Mouse (Mus musculus) neural tube, embryonic 14.5 days (tissue): ENCODE measurements at regions not wholly inside any gene's neighbourhood (a gene's known extent, or its start where the extent isn't known, plus 50 kb on each side); places are given as distances from the start of the nearest gene placed in this dataset.

ENCODE experiments used
- ATAC-seq: fragments of 200-750 bp; cut with Nextera tagmentation; 2 replicates; pipeline ENCODE4 v1.8.0; 2017; ENCODE audit warnings: low read depth, mild to moderate bottlenecking, moderate TSS enrichment, moderate library complexity
- H3K27ac ChIP-seq: fragments of 300-500 bp; sonication (generic); 2 replicates; pipeline ENCODE4 v1.5.1; 2014; ENCODE audit warnings: low read depth, mild to moderate bottlenecking, control low read depth, low read length, moderate library complexity, mixed read lengths
- H3K27me3 ChIP-seq: fragments of 300-500 bp; sonication (generic); 2 replicates; pipeline ENCODE4 v1.6.1; 2014; ENCODE audit warnings: low read length; ENCODE audit not compliant: control insufficient read depth, insufficient read depth
- H3K36me3 ChIP-seq: fragments of 300-500 bp; sonication (generic); 2 replicates; pipeline ENCODE4 v1.6.1; 2014; ENCODE audit warnings: low read length, mixed read lengths; ENCODE audit not compliant: control insufficient read depth, insufficient read depth
- H3K4me1 ChIP-seq: fragments of 300-500 bp; sonication (generic); 2 replicates; pipeline ENCODE4 v1.6.1; 2014; ENCODE audit warnings: low read length; ENCODE audit not compliant: control insufficient read depth, insufficient read depth
- H3K4me2 ChIP-seq: fragments of 300-500 bp; sonication (generic); 2 replicates; pipeline ENCODE4 v1.6.1; 2014; ENCODE audit warnings: mild to moderate bottlenecking, low read depth, low read length, control low read depth
- H3K4me3 ChIP-seq: fragments of 300-500 bp; sonication (generic); 2 replicates; pipeline ENCODE4 v1.5.1; 2014; ENCODE audit warnings: low read depth, low read length, control low read depth, mixed read lengths
- H3K9ac ChIP-seq: fragments of 300-500 bp; sonication (generic); replicated peaks from 2 replicates; pipeline ENCODE4 v1.6.1; 2014; ENCODE audit warnings: low read depth, mild to moderate bottlenecking, control low read depth, low read length, mixed read lengths
- H3K9me3 ChIP-seq: fragments of 300-500 bp; sonication (generic); 2 replicates; pipeline ENCODE4 v1.6.1; 2016; ENCODE audit warnings: low read length; ENCODE audit not compliant: control insufficient read depth
- WGBS: fragments of 180-500 bp; shearing (Covaris S2); extraction: QIAGEN DNeasy Blood & Tissue Kit; methylation state at CpG from one replicate; pipeline ENCODE4 v1.1.7; 2014; 5-methylcytosine and 5-hydroxymethylcytosine counted together

- 10% methylated on average over 5 of the region's 5 CpGs for WGBS
- H3K27ac ChIP-seq = no peak overlapping the region
- no peaks in the 10 kb centered on the region for H3K4me1 ChIP-seq
- no peaks in the 10 kb centered on the region for H3K27me3 ChIP-seq
- no peak overlapping the region for H3K9ac ChIP-seq
- no peaks in the 10 kb centered on the region for H3K36me3 ChIP-seq
- no peak overlapping the region for H3K4me3 ChIP-seq
- H3K4me2 ChIP-seq = no peak overlapping the region
- no peak for ATAC-seq
- H3K9me3 ChIP-seq = no peaks in the 10 kb centered on the region
These were observed 660.2 kb downstream of the Magi1 start for GRCm38 (mm10) chr6:93623541-93623940.

- no peak overlapping the region for H3K4me2 ChIP-seq
- no peak for ATAC-seq
- no peaks in the 10 kb centered on the region for H3K27me3 ChIP-seq
- no peak overlapping the region for H3K27ac ChIP-seq
- H3K4me1 ChIP-seq = no peaks in the 10 kb centered on the region
- no peak overlapping the region for H3K9ac ChIP-seq
- no peak overlapping the region for H3K4me3 ChIP-seq
- H3K9me3 ChIP-seq = no peaks in the 10 kb centered on the region
- H3K36me3 ChIP-seq = no peaks in the 10 kb centered on the region
These were observed 666.8 kb downstream of the Magi1 start for GRCm38 (mm10) chr6:93616926-93617325.

GRCm38 (mm10) chr6:93600376-93600775 is 657.1 kb upstream of the Adamts9 start:
- no peak overlapping the region for H3K4me2 ChIP-seq
- 88% methylated on average over 2 of the region's 2 CpGs for WGBS
- no peaks in the 10 kb centered on the region for H3K27me3 ChIP-seq
- H3K4me1 ChIP-seq = no peaks in the 10 kb centered on the region
- no peak for ATAC-seq
- no peak overlapping the region for H3K9ac ChIP-seq
- no peaks in the 10 kb centered on the region for H3K36me3 ChIP-seq
- no peak overlapping the region for H3K27ac ChIP-seq
- no peaks in the 10 kb centered on the region for H3K9me3 ChIP-seq
- no peak overlapping the region for H3K4me3 ChIP-seq

GRCm38 (mm10) chr6:93599371-93599770 is 656.1 kb upstream of the Adamts9 start:
- WGBS = 65% methylated on average over 3 of the region's 3 CpGs
- Histone ChIP-seq H3K27me3 (no peaks in the 10 kb centered on the region), H3K4me2 (no peak overlapping the region), H3K9me3 (no peaks in the 10 kb centered on the region), H3K36me3 (no peaks in the 10 kb centered on the region), H3K9ac (no peak overlapping the region), H3K27ac (no peak overlapping the region), H3K4me1 (no peaks in the 10 kb centered on the region), H3K4me3 (no peak overlapping the region)
- ATAC-seq = no peak

- H3K9ac ChIP-seq = no peak overlapping the region
- no peaks in the 10 kb centered on the region for H3K36me3 ChIP-seq
- no peak for ATAC-seq
- no peaks in the 10 kb centered on the region for H3K9me3 ChIP-seq
- H3K27ac ChIP-seq = no peak overlapping the region
- WGBS = 54% methylated on average over 2 of the region's 2 CpGs
- H3K27me3 ChIP-seq = no peaks in the 10 kb centered on the region
- no peaks in the 10 kb centered on the region for H3K4me1 ChIP-seq
- H3K4me3 ChIP-seq = no peak overlapping the region
- no peak overlapping the region for H3K4me2 ChIP-seq
These were observed 646.6 kb upstream of the Adamts9 start for GRCm38 (mm10) chr6:93589935-93590334.

- H3K27ac ChIP-seq = no peak overlapping the region
- no peak for ATAC-seq
- 93% methylated on average over 2 of the region's 2 CpGs for WGBS
These were observed 643.6 kb upstream of the Adamts9 start for GRCm38 (mm10) chr6:93586871-93587270.

GRCm38 (mm10) chr6:93581141-93581540 is 637.8 kb upstream of the Adamts9 start:
- H3K27me3 ChIP-seq = no peaks in the 10 kb centered on the region
- 83% methylated on average over 7 of the region's 7 CpGs for WGBS
- ATAC-seq = no peak
- no peak overlapping the region for H3K4me2 ChIP-seq
- no peaks in the 10 kb centered on the region for H3K4me1 ChIP-seq
- H3K9ac ChIP-seq = no peak overlapping the region
- H3K9me3 ChIP-seq = no peaks in the 10 kb centered on the region
- no peak overlapping the region for H3K4me3 ChIP-seq
- H3K27ac ChIP-seq = no peak overlapping the region
- no peaks in the 10 kb centered on the region for H3K36me3 ChIP-seq

More at GRCm38 (mm10) chr6:93586871-93587270, 643.6 kb upstream of the Adamts9 start:
- H3K36me3 ChIP-seq = no peaks in the 10 kb centered on the region
- no peak overlapping the region for H3K4me3 ChIP-seq
- H3K9ac ChIP-seq = no peak overlapping the region
- no peaks in the 10 kb centered on the region for H3K4me1 ChIP-seq
- H3K4me2 ChIP-seq = no peak overlapping the region
- H3K9me3 ChIP-seq = no peaks in the 10 kb centered on the region
- no peaks in the 10 kb centered on the region for H3K27me3 ChIP-seq

- Histone ChIP-seq H3K4me3 (no peak overlapping the region), H3K27ac (no peak overlapping the region), H3K9ac (no peak overlapping the region), H3K36me3 (no peaks in the 10 kb centered on the region), H3K27me3 (no peaks in the 10 kb centered on the region), H3K4me1 (no peaks in the 10 kb centered on the region), H3K4me2 (no peak overlapping the region), H3K9me3 (no peaks in the 10 kb centered on the region)
- WGBS = 65% methylated on average over 6 of the region's 6 CpGs
- no peak for ATAC-seq
These were observed 637.4 kb upstream of the Adamts9 start for GRCm38 (mm10) chr6:93580716-93581115.

GRCm38 (mm10) chr6:93575249-93575648 is 632.0 kb upstream of the Adamts9 start:
- Histone ChIP-seq H3K36me3 (no peaks in the 10 kb centered on the region), H3K9ac (no peak overlapping the region), H3K27me3 (no peaks in the 10 kb centered on the region), H3K9me3 (no peaks in the 10 kb centered on the region), H3K27ac (no peak overlapping the region), H3K4me1 (no peaks in the 10 kb centered on the region), H3K4me3 (no peak overlapping the region), H3K4me2 (no peak overlapping the region)
- ATAC-seq = no peak
- WGBS = 56% methylated on average over 6 of the region's 6 CpGs
